Mouse (Mus musculus) G1E (cell line): ENCODE measurements around the gene Dnah8.

Experiments
- CTCF ChIP-seq: IDR thresholded peaks from 2 replicates; pipeline ENCODE4 v1.5.1; 2012; ENCODE audit warnings: low read depth, low read length, inconsistent platforms, mixed read lengths
- GATA1 ChIP-seq: IDR thresholded peaks from 2 replicates; pipeline ENCODE4 v1.6.1; 2012; ENCODE audit warnings: borderline replicate concordance, low read length, inconsistent platforms, mixed read lengths
- GATA2 ChIP-seq: IDR thresholded peaks from 2 replicates; pipeline ENCODE4 v1.6.1; 2012; ENCODE audit warnings: low read depth, low read length, inconsistent platforms, borderline replicate concordance
- POLR2AphosphoS5 ChIP-seq: IDR thresholded peaks from 2 replicates; pipeline ENCODE4 v1.6.1; 2012; ENCODE audit warnings: low read depth, low read length, inconsistent platforms; ENCODE audit not compliant: insufficient replicate concordance
- TAL1 ChIP-seq: conservative IDR thresholded peaks from 2 replicates; pipeline ENCODE4 v1.6.1; 2012; ENCODE audit warnings: low read depth, low read length, inconsistent platforms, mixed read lengths

DNA sequence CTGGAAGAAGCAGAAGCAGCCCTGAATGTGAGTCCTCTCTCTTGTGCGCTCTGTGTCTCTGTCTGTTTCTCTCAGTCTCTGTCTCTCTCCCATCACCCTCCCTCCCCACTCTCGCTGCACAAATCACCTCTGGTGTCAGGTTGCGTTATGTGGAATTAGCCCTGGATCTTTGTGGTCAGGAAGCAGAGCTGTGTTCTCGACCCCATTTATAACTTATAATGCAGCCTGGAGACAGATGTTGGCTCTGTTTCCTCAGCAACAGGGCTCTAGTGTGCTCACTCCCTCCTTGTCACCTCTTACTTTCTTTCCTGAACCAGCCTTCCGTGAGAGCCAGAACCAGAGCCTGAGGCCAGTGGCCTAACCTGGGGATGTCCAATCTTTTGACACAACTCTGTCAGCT, 150.9 kb downstream of the Dnah8 start:
- TF ChIP-seq CTCF (no peak), GATA1 (no peak), GATA2 (no peak), TAL1 (no peak), POLR2AphosphoS5 (no peak)
